Mouse (Mus musculus) megakaryocyte, embryonic 14.5 days (primary cell): ENCODE results near the gene Acpp.

ENCODE experiments used
- FLI1 ChIP-seq: IDR thresholded peaks from 2 replicates; pipeline ENCODE4 v1.6.1; 2012; ENCODE audit warnings: low read length, inconsistent platforms, mixed read lengths
- GATA1 ChIP-seq: IDR thresholded peaks from 3 replicates; pipeline ENCODE4 v1.6.1; 2012; ENCODE audit warnings: mixed read lengths, low read length, inconsistent platforms, borderline replicate concordance

DNA sequence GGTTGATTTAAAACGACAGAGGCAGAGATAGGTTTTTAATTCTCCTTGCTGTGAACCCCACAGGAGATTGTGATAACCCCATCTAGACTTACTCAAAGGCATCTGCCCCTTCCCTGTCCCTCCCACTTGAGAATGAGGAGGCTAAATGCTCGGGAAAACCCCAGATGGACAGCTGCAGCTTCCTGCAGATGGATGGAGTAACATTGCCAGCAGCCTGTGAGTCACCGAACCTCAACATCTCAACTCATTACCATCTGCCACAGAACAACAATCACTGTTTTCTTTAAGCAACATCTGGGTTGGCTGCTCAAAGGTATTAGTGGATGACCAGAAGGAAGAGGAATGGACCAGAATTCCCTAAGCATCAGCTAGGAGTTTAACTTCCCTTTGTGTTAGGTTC lies 38.0 kb upstream of the Acpp start:
- TF ChIP-seq GATA1 (no peak), FLI1 (no peak)
